ENCODE assay signal across 9 mouse cellular contexts in genomic region chr2:145233547-145234398, GRCm38 (mm10).
A peak's percentile ranks its signal among the peaks of the same experiment; 100 is the strongest.
DNase-seq lines count a peak whose midpoint lies in the region; ATAC-seq and TF ChIP-seq lines count a peak whose summit lies in the region.
"Had no signal": no experiment of that assay in that cellular context is flagged by ENCODE, and none has a peak within 500 bp of the region (broad histone marks: within the 10 kb centered on the region; RNA-seq: fewer than 3 reads in every experiment).

No protein-coding gene starts in this region.

- TF ChIP-seq CTCF in kidney, adult 2 months (conservative IDR thresholded peaks at IDR 0.05; ENCODE audit: insufficient read depth, insufficient read length, low read depth, low read length), result no peak

- no peak overlapping the region for H3K4me2 ChIP-seq in limb, embryonic 14.5 days (replicated peaks; ENCODE audit: low read depth, low read length, severe bottlenecking)

- ATAC-seq in limb, embryonic 14.5 days (ENCODE audit: low FRiP score, low read depth), result peak; percentile 60; the same call in 1 of the 2 replicates

- TF ChIP-seq POLR2A in kidney, adult 2 months (IDR thresholded peaks at IDR 0.05; ENCODE audit: low read depth, low read length), result no peak
- no peak for TF ChIP-seq POLR2A in limb, embryonic 14.5 days (IDR thresholded peaks at IDR 0.05; ENCODE audit: borderline replicate concordance, extremely low read depth, insufficient read depth, insufficient read length)

- 0 out of 2 replicates have a peak, but pooled peaks cover 1% of the 10 kb centered on the region for H3K27me3 ChIP-seq in kidney, adult 2 months (replicated peaks; ENCODE audit: control insufficient read depth, insufficient read depth, low read length)
- no peaks in the 10 kb centered on the region for H3K27me3 ChIP-seq in limb, embryonic 14.5 days (ENCODE audit: control insufficient read depth, insufficient read depth, low read length)

- peak overlapping the region; percentile 89 for H3K27ac ChIP-seq in brown adipose tissue, adult 24 weeks (replicated peaks; ENCODE audit: low read depth, low read length)
- H3K27ac ChIP-seq in kidney, adult 2 months (ENCODE audit: insufficient read depth, low read depth, low read length), result no peak overlapping the region
- no peak overlapping the region for H3K27ac ChIP-seq in limb, embryonic 14.5 days (replicated peaks; ENCODE audit: low read depth, low read length)
- H3K27ac ChIP-seq: macrophage had no signal

- H3K9me3 ChIP-seq in limb, embryonic 14.5 days (ENCODE audit: control insufficient read depth, low read length), result no peaks in the 10 kb centered on the region

- no peak overlapping the region for H3K4me3 ChIP-seq in brown adipose tissue, adult 24 weeks (ENCODE audit: insufficient read depth, low read depth, low read length)
- no peak overlapping the region for H3K4me3 ChIP-seq in kidney, adult 2 months (ENCODE audit: insufficient read depth, low read depth, low read length)
- H3K4me3 ChIP-seq in limb, embryonic 14.5 days (replicated peaks; ENCODE audit: low read length), result no peak overlapping the region

- DNase-seq in ovary, postnatal 10 days (ENCODE audit: low spot score), result peak; percentile 27
- no peak for DNase-seq in ovary, postnatal 36 days (ENCODE audit: low spot score)
- peak; percentile 84 to 85 for DNase-seq in heart, adult 18-20 months
- peak; percentile 64 for DNase-seq in kidney, adult 2 months
- DNase-seq in limb, embryonic 14.5 days (ENCODE audit: low spot score), result peak; percentile 85
- peak; percentile 53 for DNase-seq in naive thymus-derived CD4-positive, alpha-beta T cell, adult 2 months (ENCODE audit: low read depth)
- DNase-seq in urinary bladder, postnatal 10 days (ENCODE audit: low spot score), result no peak

- no peaks in the 10 kb centered on the region for H3K36me3 ChIP-seq in kidney, adult 2 months (ENCODE audit: control insufficient read depth, insufficient read depth, low read length)
- no peaks in the 10 kb centered on the region for H3K36me3 ChIP-seq in limb, embryonic 14.5 days (ENCODE audit: control insufficient read depth, insufficient read depth, low read length)

- no peak overlapping the region for H3K9ac ChIP-seq in limb, embryonic 14.5 days (ENCODE audit: low read depth, low read length, severe bottlenecking)

- WGBS in kidney, adult 2 months, result 28% methylated on average over 7 of the region's 7 CpGs
- 61% methylated on average over 7 of the region's 7 CpGs for WGBS in limb, embryonic 14.5 days

- peaks cover 19% of the 10 kb centered on the region; the same call in 1 of the 2 replicates for H3K4me1 ChIP-seq in brown adipose tissue, adult 24 weeks (ENCODE audit: control insufficient read depth, insufficient read depth, insufficient read length, low read length)
- H3K4me1 ChIP-seq in kidney, adult 2 months (ENCODE audit: control insufficient read depth, insufficient read depth, low read length), result no peaks in the 10 kb centered on the region
- peaks cover 9% of the 10 kb centered on the region; the same call in 1 of the 2 replicates for H3K4me1 ChIP-seq in limb, embryonic 14.5 days (ENCODE audit: control insufficient read depth, insufficient read depth, low read length)

Comparison
In these comparisons a context has a peak if more than half of its experiments do, and no peak if none do; other contexts are left out.
1. DNase-seq: peak in ovary, postnatal 10 days (single experiment), heart, adult 18-20 months (2 of 2), kidney, adult 2 months (single experiment), limb, embryonic 14.5 days (single experiment) and naive thymus-derived CD4-positive, alpha-beta T cell, adult 2 months (single experiment); none in ovary, postnatal 36 days (single experiment) and urinary bladder, postnatal 10 days (single experiment).